ENCODE assay signal across 15 mouse cellular contexts in the genomic region with DNA sequence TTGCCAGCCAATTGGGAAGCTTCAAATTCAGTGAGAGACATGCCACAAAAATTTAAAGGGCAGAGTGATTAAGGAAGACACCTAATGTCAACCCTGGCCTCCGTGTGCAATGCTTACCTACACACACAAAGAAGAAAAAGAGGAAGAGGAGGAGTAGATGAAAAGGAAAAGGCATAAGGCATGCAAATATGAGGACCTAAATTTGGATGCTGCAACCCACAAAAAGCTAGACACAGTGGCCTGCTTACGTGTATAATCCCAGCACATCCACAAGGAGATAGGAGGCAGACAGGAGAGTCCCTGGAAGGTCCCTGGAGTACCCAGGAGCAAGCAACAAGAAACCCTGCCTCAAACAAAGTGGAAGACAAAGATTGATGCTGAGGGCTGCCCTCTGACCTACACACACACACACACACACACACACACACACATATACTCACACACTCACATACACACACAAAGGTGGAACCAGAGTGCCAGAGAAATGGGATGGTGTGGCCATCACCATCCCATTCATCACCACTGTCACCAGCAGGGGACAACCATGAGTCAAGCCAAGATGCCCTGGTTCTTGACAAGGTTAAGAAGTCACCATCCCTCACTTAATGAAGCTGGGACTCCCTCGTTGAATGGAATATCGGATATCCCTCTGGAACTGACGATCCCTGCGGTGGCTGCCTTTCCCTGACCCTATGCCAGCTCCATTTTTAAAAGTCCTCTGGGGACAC.
A peak's percentile ranks its signal among the peaks of the same experiment; 100 is the strongest.
DNase-seq lines count a peak whose midpoint lies in the region; ATAC-seq and TF ChIP-seq lines count a peak whose summit lies in the region.
"Had no signal": no experiment of that assay in that cellular context is flagged by ENCODE, and none has a peak within 500 bp of the region (broad histone marks: within the 10 kb centered on the region; RNA-seq: fewer than 3 reads in every experiment).

No protein-coding gene starts in this region.

- peak; percentile 35 for TF ChIP-seq CTCF in forebrain, postnatal 0 days (IDR thresholded peaks at IDR 0.05; ENCODE audit: low read depth)
- peak; percentile 49 for TF ChIP-seq CTCF in liver, embryonic 14.5 days (IDR thresholded peaks at IDR 0.05; ENCODE audit: low read depth)

- DNase-seq in forebrain, postnatal 0 days: no peak
- no peak for DNase-seq in forebrain, embryonic 10.5 days (ENCODE audit: extremely low spot score, low spot score)
- DNase-seq in liver, embryonic 14.5 days (ENCODE audit: low read depth in 3 of 3, low spot score in 3 of 3): no peak
- no peak for DNase-seq in liver, embryonic 11.5 days (ENCODE audit: low spot score)
- DNase-seq in A20 (ENCODE audit: low read depth, low spot score): peak; percentile 62
- DNase-seq in induced T-regulatory cell, adult 2 months (ENCODE audit: low read depth): peak; percentile 20
- DNase-seq in frontal cortex, adult 2 months (ENCODE audit: extremely low spot score in 1 of 2, low spot score in 1 of 2): no peak
- no peak for DNase-seq in heart, postnatal 4 days
- DNase-seq: adrenal gland, postnatal 14 days; cerebellum, adult 2 months had no signal

- no peak overlapping the region for H3K9ac ChIP-seq in forebrain, postnatal 0 days
- no peak overlapping the region for H3K9ac ChIP-seq in liver, embryonic 14.5 days (replicated peaks)
- no peak overlapping the region for H3K9ac ChIP-seq in liver, embryonic 11.5 days (ENCODE audit: low read depth, low read length)
- H3K9ac ChIP-seq: midbrain, embryonic 15.5 days had no signal

- no peak for ATAC-seq in forebrain, postnatal 0 days
- no peak for ATAC-seq in liver, embryonic 14.5 days (ENCODE audit: insufficient read depth)
- no peak for ATAC-seq in liver, embryonic 11.5 days (replicated peaks; ENCODE audit: low FRiP score)
- ATAC-seq: inflammation-experienced regulatory T-cells, adult 6 months; midbrain, embryonic 15.5 days; Patski had no signal

- H3K27me3 ChIP-seq in forebrain, postnatal 0 days (ENCODE audit: insufficient read depth, low read length): no peaks in the 10 kb centered on the region
- H3K27me3 ChIP-seq in forebrain, embryonic 10.5 days (ENCODE audit: poor library complexity, severe bottlenecking): no peaks in the 10 kb centered on the region; the same call in 1 of the 2 replicates
- H3K27me3 ChIP-seq in liver, embryonic 14.5 days (ENCODE audit: control insufficient read depth, insufficient read depth, low read length): no peaks in the 10 kb centered on the region
- H3K27me3 ChIP-seq in liver, embryonic 11.5 days (replicated peaks; ENCODE audit: control insufficient read depth, insufficient read depth, low read length): no peaks in the 10 kb centered on the region
- H3K27me3 ChIP-seq: midbrain, embryonic 15.5 days; Patski had no signal

- peaks cover 4% of the 10 kb centered on the region; the same call in 1 of the 2 replicates for H3K4me1 ChIP-seq in forebrain, postnatal 0 days (ENCODE audit: insufficient read depth)
- H3K4me1 ChIP-seq in forebrain, embryonic 10.5 days: peaks cover 59% of the 10 kb centered on the region
- H3K4me1 ChIP-seq in liver, embryonic 14.5 days (replicated peaks; ENCODE audit: control insufficient read depth in 2 of 2, insufficient read depth in 2 of 2, low read length in 1 of 2): peaks cover 0 to 4% of the 10 kb centered on the region in 2 experiments; a peak in 2 of 4 replicates
- peaks cover 6% of the 10 kb centered on the region; the same call in 1 of the 2 replicates for H3K4me1 ChIP-seq in liver, embryonic 11.5 days (replicated peaks; ENCODE audit: control insufficient read depth, insufficient read depth, low read length)

- no peak overlapping the region for H3K4me3 ChIP-seq in forebrain, postnatal 0 days (ENCODE audit: low read depth, low read length)
- H3K4me3 ChIP-seq in forebrain, embryonic 10.5 days: no peak overlapping the region
- no peak overlapping the region for H3K4me3 ChIP-seq in liver, embryonic 14.5 days (ENCODE audit: insufficient read depth in 1 of 2, low read depth in 2 of 2, low read length in 2 of 2)
- no peak overlapping the region for H3K4me3 ChIP-seq in liver, embryonic 11.5 days (ENCODE audit: low read depth, low read length)
- H3K4me3 ChIP-seq: limb, embryonic 10.5 days; midbrain, embryonic 15.5 days had no signal

- H3K27ac ChIP-seq in forebrain, postnatal 0 days (ENCODE audit: low read depth, low read length): no peak overlapping the region
- no peak overlapping the region for H3K27ac ChIP-seq in forebrain, embryonic 10.5 days
- no peak overlapping the region for H3K27ac ChIP-seq in liver, embryonic 14.5 days
- no peak overlapping the region for H3K27ac ChIP-seq in liver, embryonic 11.5 days (ENCODE audit: low read depth, low read length)
- H3K27ac ChIP-seq: limb, embryonic 10.5 days had no signal

- TF ChIP-seq EP300 in liver, embryonic 14.5 days (IDR thresholded peaks at IDR 0.05; ENCODE audit: low read depth): no peak

- no peaks in the 10 kb centered on the region for H3K36me3 ChIP-seq in forebrain, postnatal 0 days (ENCODE audit: insufficient read depth)
- no peaks in the 10 kb centered on the region for H3K36me3 ChIP-seq in forebrain, embryonic 10.5 days (replicated peaks)
- no peaks in the 10 kb centered on the region for H3K36me3 ChIP-seq in liver, embryonic 14.5 days (replicated peaks; ENCODE audit: control insufficient read depth, insufficient read depth, low read depth)
- no peaks in the 10 kb centered on the region for H3K36me3 ChIP-seq in liver, embryonic 11.5 days (ENCODE audit: control insufficient read depth, insufficient read depth, low read length)
- H3K36me3 ChIP-seq: limb, embryonic 10.5 days; midbrain, embryonic 15.5 days had no signal

- no peak overlapping the region for H3K4me2 ChIP-seq in forebrain, postnatal 0 days (ENCODE audit: low read depth)
- H3K4me2 ChIP-seq in liver, embryonic 14.5 days (ENCODE audit: low read depth): no peak overlapping the region
- H3K4me2 ChIP-seq in liver, embryonic 11.5 days: no peak overlapping the region
- H3K4me2 ChIP-seq: heart, embryonic 11.5 days; midbrain, embryonic 15.5 days had no signal

- H3K9me3 ChIP-seq in forebrain, postnatal 0 days (ENCODE audit: low read length): no peaks in the 10 kb centered on the region
- no peaks in the 10 kb centered on the region for H3K9me3 ChIP-seq in forebrain, embryonic 10.5 days
- H3K9me3 ChIP-seq in liver, embryonic 14.5 days (ENCODE audit: control insufficient read depth, low read length): no peaks in the 10 kb centered on the region
- no peaks in the 10 kb centered on the region for H3K9me3 ChIP-seq in liver, embryonic 11.5 days (ENCODE audit: control insufficient read depth, low read length)
- H3K9me3 ChIP-seq: limb, embryonic 10.5 days; midbrain, embryonic 15.5 days had no signal

- WGBS in forebrain, postnatal 0 days: 77% methylated on average over 6 of the region's 6 CpGs
- 77% methylated on average over 6 of the region's 6 CpGs for WGBS in forebrain, embryonic 10.5 days
- 53% methylated on average over 6 of the region's 6 CpGs for WGBS in liver, embryonic 14.5 days (ENCODE audit: insufficient replicate concordance)
- WGBS in liver, embryonic 11.5 days: 60% methylated on average over 6 of the region's 6 CpGs

Comparison
In these comparisons a context has a peak if more than half of its experiments do, and no peak if none do; other contexts are left out.
1. DNase-seq: peak in A20 (single experiment) and induced T-regulatory cell, adult 2 months (single experiment); none in forebrain, postnatal 0 days (single experiment), forebrain, embryonic 10.5 days (single experiment), liver, embryonic 14.5 days (0 of 3), liver, embryonic 11.5 days (single experiment), frontal cortex, adult 2 months (0 of 2) and heart, postnatal 4 days (single experiment).